Mouse (Mus musculus) right cerebral cortex, postnatal 36 days (tissue): Measurements from ENCODE around the gene Ciita.

ENCODE experiments used
- DNase-seq, 2 experiments: peaks; one replicate each; pipeline ENCODE4 v3.0.0; 2022; ENCODE audit warnings: low spot score in 2 of 2, mixed read lengths in 1 of 2

Ciita gene

DNA sequence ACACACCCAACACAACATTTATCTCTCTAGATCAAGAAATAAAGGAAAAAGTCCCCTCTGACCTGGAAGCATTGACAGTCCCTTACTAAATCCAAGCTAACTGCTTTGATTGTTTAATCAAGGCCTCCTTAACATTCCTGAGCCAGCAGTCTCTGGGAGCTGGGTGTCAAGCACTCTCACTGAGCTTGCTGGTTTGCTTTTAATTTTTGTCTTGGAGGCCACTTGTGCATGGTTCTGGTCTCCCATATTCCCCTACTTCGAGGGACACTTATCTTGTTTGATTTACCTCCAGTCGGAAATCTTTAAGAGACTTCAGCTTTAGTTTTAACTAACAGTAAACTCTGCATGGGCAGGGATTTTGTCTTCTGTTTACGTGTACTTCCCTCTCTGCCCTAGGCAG lies 4.9 kb upstream of the Ciita start:
- no peak for DNase-seq

GRCm38 (mm10) chr16:10475919-10476318 lies 3.9 kb upstream of the Ciita start:
- no peak for DNase-seq

- no peak for DNase-seq
These were observed 2.5 kb downstream of the Ciita start for GRCm38 (mm10) chr16:10482343-10482742.

DNA sequence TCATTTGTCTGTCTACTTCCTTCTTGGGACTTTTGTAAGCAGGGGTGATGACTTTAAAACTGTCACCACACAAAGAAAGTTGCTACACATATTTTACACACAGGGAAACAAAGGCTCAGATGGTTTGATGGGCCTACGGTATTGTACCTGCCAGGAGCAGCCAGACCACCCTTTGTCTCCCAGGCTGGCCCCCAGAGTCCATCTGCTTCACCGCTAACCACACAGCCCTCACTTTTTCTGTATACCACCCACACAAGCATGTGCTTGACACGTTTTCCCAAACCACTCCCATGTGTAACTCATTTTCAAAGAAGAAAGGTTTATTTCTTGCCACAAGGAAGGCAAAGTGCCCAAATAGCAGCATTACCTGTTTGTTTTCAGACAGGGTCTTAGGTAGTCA lies 7.1 kb downstream of the Ciita start:
- DNase-seq = no peak

GRCm38 (mm10) chr16:10487895-10488493 lies 8.1 kb downstream of the Ciita start:
- DNase-seq = no peak

- no peak for DNase-seq
These were observed 9.1 kb downstream of the Ciita start for GRCm38 (mm10) chr16:10488769-10489481.

- no peak for DNase-seq
These were observed 9.6 kb downstream of the Ciita start for GRCm38 (mm10) chr16:10489483-10489882.

GRCm38 (mm10) chr16:10489904-10490457 lies 10.1 kb downstream of the Ciita start:
- DNase-seq = no peak

GRCm38 (mm10) chr16:10490503-10491150 lies 10.8 kb downstream of the Ciita start:
- DNase-seq = no peak

DNA sequence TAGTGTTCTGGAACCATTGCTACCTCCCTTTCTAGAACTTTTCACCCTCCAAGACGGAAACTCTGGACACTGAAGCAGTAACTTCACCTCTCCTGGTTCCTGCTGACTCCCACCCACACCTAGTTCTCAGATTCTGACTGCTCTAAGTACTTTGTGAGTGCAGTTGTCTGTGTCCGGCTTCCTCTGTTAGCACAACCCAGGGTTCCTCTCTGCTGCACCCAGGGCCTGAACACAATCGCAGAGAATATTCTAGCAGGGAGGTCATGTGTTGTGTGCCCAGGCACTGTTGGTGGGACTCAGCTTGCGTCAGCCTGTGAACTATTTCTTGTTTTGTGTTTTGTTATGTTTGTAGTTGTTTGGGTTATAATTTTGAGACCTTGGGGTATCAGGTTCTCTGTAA lies 11.9 kb downstream of the Ciita start:
- DNase-seq = no peak

- DNase-seq = no peak
These were observed 12.7 kb downstream of the Ciita start for GRCm38 (mm10) chr16:10492587-10492986.

DNA sequence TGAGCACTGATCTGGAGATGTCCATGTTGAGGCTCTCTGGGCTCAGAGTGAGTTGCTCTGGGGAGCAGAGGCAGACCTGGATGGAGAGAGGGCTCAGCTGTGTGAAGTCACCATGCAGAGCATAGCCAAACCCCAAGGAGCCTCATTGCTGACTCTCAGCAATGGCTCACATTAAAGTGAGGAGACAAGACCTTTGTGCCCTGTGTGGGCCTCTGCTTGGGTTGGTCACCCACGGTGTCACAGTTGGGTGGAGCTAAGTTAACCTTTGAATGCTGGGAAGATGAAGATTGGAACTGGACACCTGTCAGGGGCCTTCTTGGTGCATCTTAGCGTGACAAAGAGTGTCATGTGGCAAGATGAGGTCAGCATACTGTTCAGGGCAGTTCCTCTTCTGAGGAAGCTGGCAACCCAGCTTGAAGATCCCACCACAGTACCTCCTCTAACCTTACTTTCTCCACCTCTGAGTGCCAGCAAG lies 16.0 kb downstream of the Ciita start:
- DNase-seq = no peak

DNA sequence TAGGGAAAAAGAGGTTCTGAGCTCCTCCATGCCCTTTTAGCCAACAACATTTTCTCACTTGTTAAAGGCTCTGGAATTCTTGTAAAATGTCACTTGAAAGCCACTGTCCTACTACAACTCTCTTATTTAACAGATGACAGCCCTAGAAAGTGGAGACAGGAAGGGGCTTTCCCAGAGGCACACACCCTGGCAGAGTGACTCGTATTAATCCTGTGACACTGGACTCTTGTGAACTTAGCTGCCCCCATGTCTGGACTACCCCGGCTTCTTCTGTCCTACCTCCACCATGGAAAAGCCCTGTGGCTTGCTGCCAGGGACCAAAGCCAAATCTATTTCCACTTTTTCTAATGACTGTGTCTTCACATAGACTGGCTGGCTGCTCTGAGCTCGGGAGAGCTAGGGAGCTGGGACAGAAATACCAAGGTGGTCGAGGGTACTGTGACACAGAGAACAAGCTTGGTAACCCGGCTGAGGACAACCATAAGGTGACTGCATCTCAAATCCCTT lies 18.3 kb downstream of the Ciita start:
- no peak for DNase-seq

DNA sequence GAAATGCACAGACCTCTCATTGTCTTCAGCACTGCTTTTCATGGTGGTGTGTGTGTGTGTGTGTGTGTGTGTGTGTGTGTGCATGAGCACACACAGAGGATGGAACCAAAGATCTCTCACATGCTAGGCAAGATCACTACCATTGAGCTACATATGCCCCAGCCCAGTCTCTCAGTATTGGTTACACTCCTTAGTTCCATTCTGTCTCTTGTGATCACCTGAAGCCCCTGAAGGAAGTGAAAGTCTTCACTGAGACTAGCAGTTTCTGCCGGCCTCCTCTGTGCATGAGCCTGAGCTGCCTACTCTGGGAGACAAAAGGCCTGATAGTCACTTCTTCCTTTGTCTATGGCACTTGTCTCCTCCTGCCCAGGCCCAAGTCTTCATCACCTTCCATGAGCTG lies 19.3 kb downstream of the Ciita start:
- no peak for DNase-seq

- DNase-seq = no peak
These were observed 22.0 kb downstream of the Ciita start for GRCm38 (mm10) chr16:10501865-10502264.

GRCm38 (mm10) chr16:10503058-10503457 lies 23.2 kb downstream of the Ciita start:
- DNase-seq = no peak

DNA sequence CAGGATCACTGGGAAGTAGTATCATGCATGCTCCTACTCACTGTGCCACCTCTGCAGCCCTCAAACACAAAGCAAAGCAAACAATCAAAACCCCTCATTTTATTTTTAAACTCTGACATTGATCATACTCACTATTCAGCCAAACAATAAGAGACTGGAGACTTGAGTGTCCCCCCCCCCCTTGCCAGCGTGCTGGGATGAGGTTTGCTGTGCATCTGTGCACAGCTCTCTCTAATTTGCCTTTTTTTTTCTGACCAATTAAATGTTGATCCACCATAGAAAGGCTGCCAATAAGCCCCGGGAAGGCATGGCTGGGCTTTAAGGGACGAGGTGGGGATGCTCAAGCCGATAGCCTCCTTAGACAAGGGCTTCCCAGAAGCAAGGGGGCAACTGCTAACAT lies 27.6 kb downstream of the Ciita start:
- no peak for DNase-seq

DNA sequence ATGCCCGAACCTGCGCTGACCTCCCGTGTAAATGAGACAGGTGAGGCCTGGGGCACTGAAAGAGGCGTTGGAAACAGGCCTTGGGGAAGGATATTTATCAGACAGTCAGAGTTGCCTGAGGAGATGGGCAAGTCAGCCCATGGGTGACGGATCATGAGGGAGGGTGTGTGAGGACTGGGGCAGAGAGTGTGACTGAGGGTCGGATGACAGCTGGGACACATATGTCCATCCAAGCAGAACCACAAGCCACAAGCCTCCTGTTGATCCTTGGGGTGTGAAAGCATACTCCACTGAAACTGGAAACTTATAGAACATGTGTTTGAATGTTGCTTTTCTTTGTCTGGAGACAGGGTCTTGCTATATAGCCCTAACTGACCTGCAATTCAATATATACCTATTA lies 28.8 kb downstream of the Ciita start:
- DNase-seq = no peak

- DNase-seq = no peak
These were observed 30.7 kb downstream of the Ciita start for GRCm38 (mm10) chr16:10510477-10511133.

DNA sequence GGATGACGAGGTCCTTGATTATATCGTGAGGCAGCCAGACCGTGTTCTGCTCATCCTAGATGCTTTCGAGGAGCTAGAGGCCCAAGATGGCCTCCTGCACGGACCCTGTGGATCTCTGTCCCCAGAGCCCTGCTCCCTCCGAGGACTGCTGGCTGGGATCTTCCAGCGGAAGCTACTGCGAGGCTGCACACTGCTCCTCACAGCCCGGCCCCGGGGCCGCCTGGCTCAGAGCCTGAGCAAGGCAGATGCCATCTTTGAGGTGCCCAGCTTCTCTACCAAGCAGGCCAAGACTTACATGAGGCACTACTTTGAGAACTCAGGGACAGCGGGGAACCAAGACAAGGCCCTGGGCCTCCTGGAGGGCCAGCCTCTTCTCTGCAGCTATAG lies 31.3 kb downstream of the Ciita start:
- DNase-seq = no peak

DNA sequence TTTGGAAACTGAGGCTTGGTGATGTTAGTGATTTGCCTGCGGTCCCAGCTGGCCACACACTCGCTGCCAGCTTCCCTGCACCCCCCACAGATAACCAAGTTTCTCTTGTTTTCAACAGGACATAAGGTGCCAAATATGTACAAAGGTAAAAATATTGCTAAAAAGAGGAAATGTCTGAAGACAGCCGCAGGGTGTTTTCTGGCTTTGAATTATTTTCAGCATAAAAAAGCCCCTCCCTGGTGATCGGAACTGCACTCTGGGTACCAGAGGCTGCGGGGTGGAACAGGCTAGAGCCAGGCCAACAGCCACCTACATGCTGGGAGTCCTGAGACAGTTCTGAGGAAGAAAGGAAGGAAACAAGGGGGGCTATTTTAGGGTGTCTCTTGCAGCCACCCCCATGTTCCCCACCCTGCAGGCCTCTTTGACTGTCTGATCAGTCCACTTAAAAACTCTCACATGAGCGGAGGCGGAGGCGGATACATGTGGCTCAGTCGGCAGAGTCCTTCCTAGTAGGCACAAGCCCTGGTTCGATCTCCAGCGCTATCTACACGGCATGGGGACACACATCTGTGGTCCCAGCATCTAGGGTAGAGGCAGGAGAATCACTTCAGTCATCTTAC lies 36.2 kb downstream of the Ciita start:
- no peak for DNase-seq

- DNase-seq = no peak
These were observed 38.2 kb downstream of the Ciita start for GRCm38 (mm10) chr16:10518030-10518429.
